Mouse (Mus musculus): Measurements from ENCODE around the gene Prune1.

GRCm38 (mm10) chr3:95239022-95239421 lies 42.9 kb downstream of the Prune1 start:
- TF ChIP-seq CTCF (IDR thresholded peaks at IDR 0.05; ENCODE audit: borderline replicate concordance, control insufficient read depth, extremely low read depth, insufficient read depth, low read length, poor library complexity) (no peak), POLR2A (IDR thresholded peaks at IDR 0.05; ENCODE audit: control insufficient read depth, extremely low read depth, insufficient read depth, low read length, poor library complexity) (no peak)
